Mouse (Mus musculus) embryo, embryonic 11.5 days (tissue): ENCODE data around the gene Cd300c2.
"Not testable (repeated sequence)": the region's sequence is repeated elsewhere in the genome, so short reads cannot be mapped to it uniquely, and the experiment has no call there.

Experiments used
- DNase-seq: peaks from one replicate; pipeline ENCODE4 v3.0.0-alpha.2; 2012; ENCODE audit warnings: low read depth, low spot score

The Cd300c2 gene

GRCm38 (mm10) chr11:115001474-115002040, at the start of gene Cd300c2:
Gene Cd300c2, minus strand, starts transcription at chr11:115001880.
- no peak for DNase-seq

- no peak for DNase-seq
Measured at GRCm38 (mm10) chr11:115049282-115049895, 47.7 kb upstream of the Cd300c2 start.

DNA sequence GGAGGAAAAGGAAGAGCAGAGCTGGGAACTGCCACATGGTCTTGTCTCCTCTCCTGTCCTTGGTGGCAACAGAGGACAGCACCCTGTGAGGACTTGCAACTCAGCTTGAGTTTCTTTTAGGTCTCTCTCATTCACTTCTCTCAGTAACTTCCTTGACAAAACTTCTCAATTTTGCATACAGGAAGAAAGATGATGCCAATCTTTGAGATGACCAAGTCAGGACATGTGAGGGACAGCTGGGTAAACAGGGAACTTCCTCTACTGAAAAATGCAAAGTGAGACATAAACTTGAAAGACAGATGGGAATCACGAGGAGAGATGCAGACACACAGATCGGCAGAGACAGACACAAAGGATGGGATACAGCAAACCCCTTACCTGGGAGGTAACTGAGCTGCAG, 46.6 kb upstream of the Cd300c2 start, which contains the start of gene Cd300ld3:
TSS of gene Cd300ld3 (minus strand) at position 151 of the 400 bp plus-strand sequence.
- no peak for DNase-seq

DNA sequence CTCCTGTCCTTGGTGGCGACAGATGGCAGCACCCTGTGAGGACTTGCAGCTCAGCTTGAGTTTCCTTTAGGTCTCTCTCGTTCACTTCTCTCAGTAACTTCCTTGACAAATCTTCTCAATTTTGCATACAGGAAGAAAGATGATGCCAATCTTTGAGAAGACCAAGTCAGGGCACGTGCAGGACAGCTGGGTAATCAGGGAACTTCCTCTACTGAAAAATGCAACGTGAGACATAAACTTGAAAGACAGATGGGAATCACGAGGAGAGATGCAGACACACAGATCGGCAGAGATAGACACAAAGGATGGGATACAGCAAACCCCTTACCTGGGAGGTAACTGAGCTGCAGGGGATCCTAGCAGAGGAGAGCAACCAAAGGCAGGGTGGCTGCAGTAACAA, 36.0 kb upstream of the Cd300c2 start, which contains the start of gene Cd300ld5:
TSS of gene Cd300ld5 (minus strand) at position 101 of the 400 bp plus-strand sequence.
- not testable (repeated sequence) for DNase-seq

- not testable (repeated sequence) for DNase-seq
Measured at GRCm38 (mm10) chr11:115026912-115027311, 25.2 kb upstream of the Cd300c2 start, which contains the start of gene Cd300ld4. Gene Cd300ld4, minus strand, starts transcription at chr11:115027012.

DNA sequence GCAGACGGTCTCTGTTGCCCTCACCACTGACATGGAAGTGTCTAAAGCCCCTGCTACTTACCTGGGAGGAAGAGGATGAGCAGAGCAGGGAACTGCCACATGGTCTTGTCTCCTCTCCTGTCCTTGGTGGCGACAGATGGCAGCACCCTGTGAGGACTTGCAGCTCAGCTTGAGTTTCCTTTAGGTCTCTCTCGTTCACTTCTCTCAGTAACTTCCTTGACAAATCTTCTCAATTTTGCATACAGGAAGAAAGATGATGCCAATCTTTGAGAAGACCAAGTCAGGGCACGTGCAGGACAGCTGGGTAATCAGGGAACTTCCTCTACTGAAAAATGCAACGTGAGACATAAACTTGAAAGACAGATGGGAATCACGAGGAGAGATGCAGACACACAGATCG, 14.4 kb upstream of the Cd300c2 start, which contains the start of gene Cd300ld2:
TSS of gene Cd300ld2 (minus strand) at position 101 of the 400 bp plus-strand sequence.
- DNase-seq = not testable (repeated sequence)

DNA sequence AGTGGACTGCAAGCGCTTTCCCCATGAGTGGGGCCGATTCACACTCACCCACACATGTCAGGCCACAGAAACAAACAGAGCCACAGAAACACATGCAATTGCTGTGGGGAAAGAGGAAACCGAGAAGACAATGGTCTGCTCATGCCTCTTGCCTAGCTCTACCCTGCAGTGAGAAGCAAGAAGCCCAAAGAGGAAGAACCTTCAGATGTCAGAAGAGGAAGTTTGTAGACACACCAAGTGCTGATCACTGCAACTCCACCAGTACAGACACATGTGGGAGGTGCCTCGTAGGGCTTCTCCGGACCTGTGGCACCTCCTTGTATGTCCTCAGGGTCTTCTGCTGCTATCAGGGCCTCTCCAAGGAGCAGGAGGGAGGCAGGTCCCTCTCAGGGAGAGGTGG, 2.4 kb upstream of the Cd300c2 start:
- DNase-seq = no peak

GRCm38 (mm10) chr11:114989793-114990192, 11.9 kb downstream of the Cd300c2 start, which contains the start of gene Cd300ld:
Gene Cd300ld, minus strand, starts transcription at chr11:114989922.
- no peak for DNase-seq

- no peak for DNase-seq
Measured at GRCm38 (mm10) chr11:114981866-114982265, 19.8 kb downstream of the Cd300c2 start.

- DNase-seq = no peak
Measured at GRCm38 (mm10) chr11:114972726-114973125, 29.0 kb downstream of the Cd300c2 start.

DNA sequence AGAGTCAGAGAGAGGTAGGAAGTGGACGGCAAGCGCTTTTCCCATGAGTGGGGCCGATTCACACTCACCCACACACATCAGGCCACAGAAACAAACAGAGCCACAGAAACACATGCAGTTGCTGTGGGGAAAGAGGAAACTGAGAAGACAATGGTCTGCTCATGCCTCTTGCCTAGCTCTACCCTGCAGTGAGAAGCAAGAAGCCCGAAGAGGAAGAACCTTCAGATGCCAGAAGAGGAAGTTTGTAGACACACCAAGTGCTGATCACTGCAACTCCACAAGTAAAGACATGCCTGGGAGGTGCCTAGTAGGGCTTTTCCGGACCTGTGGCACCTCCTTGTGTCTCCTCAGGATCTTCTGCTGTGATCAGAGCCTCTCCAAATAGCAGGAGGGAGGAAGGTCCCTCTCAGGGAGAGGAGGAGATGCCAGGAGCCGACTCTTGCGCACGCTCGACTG, 32.9 kb downstream of the Cd300c2 start, which contains the start of gene Cd300c:
TSS of gene Cd300c (minus strand) at position 406 of the 456 bp plus-strand sequence.
- no peak for DNase-seq

- no peak for DNase-seq
Measured at GRCm38 (mm10) chr11:114965182-114965828, 36.4 kb downstream of the Cd300c2 start.

GRCm38 (mm10) chr11:114960369-114960768, 41.3 kb downstream of the Cd300c2 start:
- DNase-seq = no peak
